Mouse (Mus musculus) urinary bladder, postnatal 14 days (tissue): ENCODE measurements at regions not wholly inside any gene's neighbourhood (a gene's known extent, or its start where the extent isn't known, plus 50 kb on each side); places are given as distances from the start of the nearest gene placed in this dataset.

Experiments
- DNase-seq: peaks from one replicate; pipeline ENCODE4 v3.0.0; 2021; ENCODE audit warnings: low spot score

- no peak for DNase-seq
Observed at GRCm38 (mm10) chr2:92805761-92806160, 109.1 kb upstream of the Syt13 start.

GRCm38 (mm10) chr2:92806481-92807195 lies 108.3 kb upstream of the Syt13 start:
- DNase-seq: no peak

- DNase-seq: no peak
Observed at GRCm38 (mm10) chr2:92807404-92807803, 107.5 kb upstream of the Syt13 start.

- DNase-seq: no peak
Observed at GRCm38 (mm10) chr2:92808121-92808520, 106.8 kb upstream of the Syt13 start.

DNA sequence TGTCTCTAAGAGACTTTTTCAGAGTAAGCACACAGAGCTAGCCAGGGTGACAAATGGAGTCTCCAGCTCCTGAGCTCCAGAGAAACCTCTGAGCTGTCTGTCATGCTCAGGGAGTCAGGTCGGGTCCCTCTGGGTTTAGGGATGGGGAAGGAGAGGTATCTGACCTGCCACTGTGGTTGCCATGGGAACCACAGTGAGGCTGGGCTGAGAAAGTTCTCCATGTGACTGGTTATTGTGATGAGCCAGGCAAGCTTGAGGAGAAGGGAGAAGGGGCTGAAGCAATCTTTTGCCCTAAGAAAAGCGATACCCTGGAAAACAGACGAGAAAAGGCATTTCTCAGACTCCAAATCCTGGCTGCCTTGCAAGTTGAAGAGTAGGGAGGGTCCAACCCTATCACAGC lies 105.7 kb upstream of the Syt13 start:
- DNase-seq: no peak

GRCm38 (mm10) chr2:92809681-92810323 lies 105.1 kb upstream of the Syt13 start:
- no peak for DNase-seq

GRCm38 (mm10) chr2:92810956-92811355 lies 103.9 kb upstream of the Syt13 start:
- DNase-seq: peak; percentile 41

GRCm38 (mm10) chr2:92813028-92813427 lies 101.9 kb upstream of the Syt13 start:
- no peak for DNase-seq

GRCm38 (mm10) chr2:92819586-92819985 lies 95.3 kb upstream of the Syt13 start:
- no peak for DNase-seq

GRCm38 (mm10) chr2:92824325-92824724 lies 90.6 kb upstream of the Syt13 start:
- no peak for DNase-seq

- DNase-seq: no peak
Observed at GRCm38 (mm10) chr2:92825395-92825794, 89.5 kb upstream of the Syt13 start.

- DNase-seq: no peak
Observed at GRCm38 (mm10) chr2:92830134-92830533, 84.8 kb upstream of the Syt13 start.

GRCm38 (mm10) chr2:92831784-92832183 lies 83.1 kb upstream of the Syt13 start:
- DNase-seq: no peak

DNA sequence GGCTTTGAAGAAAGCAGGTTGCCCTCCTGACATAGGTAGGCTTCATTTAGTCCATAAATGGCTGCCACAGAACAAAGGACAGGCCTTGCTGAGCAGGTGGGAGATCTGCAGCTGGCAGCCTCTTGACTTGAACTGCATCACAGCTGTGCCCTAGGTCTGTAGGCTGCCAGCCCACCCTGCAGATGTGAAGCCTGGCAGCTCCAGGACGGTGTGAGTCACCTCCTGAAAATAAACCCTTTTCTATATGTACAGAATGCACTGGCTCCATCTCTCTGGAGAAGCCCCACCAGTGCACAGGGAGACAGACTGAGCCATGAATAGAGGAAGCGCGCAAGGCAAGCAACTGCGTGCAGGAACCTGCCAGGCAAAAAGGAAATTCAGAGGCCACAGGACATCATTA lies 78.7 kb upstream of the Syt13 start:
- DNase-seq: no peak

GRCm38 (mm10) chr2:92838012-92838411 lies 76.9 kb upstream of the Syt13 start:
- DNase-seq: no peak

DNA sequence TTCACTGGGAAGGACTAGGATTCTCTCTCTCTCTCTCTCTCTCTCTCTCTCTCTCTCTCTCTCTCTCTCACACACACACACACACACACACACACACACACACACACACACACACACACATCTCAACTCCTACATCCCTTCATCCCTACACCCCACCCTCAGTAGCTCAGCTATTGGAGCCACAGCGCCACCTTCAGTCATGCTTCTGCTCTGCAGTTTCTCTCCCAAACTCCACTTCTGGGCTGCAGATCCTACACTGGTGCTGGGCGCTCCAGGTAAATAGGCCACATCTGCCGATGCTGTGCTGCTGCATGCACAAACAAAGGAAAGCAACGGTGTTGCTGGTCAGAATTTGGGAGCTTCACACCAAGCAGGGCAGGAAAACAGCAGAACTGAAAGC lies 74.9 kb upstream of the Syt13 start:
- peak; percentile 53 for DNase-seq

DNA sequence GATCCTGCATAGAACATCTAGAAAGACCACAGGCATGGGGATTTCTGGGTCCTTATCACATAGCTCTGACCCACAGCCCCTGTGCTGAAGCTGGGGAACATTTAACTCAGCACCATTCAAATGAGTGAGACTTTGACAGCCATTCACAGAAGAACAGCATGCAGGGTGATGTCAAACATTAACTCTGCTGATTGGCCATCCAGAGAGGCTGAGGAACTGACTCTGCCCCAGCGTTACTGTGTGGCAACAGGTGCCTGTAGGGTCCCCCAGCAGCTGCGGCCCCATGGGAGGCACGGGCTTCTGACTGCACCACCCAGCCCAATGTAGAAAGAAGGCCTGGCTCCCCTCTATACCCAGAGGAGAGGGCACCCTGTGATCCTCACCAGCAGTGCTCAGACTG lies 73.3 kb upstream of the Syt13 start:
- DNase-seq: no peak

DNA sequence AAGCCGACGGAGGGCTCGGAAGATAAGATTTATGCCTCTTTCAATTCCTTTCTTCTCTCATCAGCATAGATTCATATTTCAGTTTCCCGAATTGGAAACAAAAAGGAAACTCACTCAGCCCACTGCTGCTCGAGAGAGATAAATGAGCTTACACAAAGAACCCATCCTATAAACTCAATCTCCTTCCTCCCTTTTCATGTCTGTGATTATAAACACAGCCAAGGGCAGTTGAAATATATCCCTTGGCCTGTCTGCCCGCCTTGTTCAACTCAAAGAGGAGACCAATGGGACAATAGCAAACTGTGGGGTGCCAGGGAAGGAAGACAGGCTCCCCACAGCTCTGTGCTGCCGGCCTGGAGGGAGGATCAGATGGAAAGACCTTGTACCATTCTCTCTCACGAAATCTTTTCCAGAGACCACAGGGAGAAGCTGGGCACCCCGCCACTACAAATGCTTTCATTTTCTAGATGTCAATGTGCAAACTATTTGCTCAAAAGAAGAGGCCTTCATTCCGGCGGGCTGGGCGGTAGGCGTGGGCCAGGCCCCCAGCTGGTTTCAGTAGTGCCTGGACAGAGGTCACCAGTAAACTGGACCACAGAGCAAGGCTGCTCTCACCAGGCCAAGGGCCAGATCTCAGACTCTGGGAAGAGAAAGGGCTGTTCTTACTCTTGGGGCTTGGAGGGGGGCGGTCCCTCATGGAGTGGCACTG lies 69.7 kb upstream of the Syt13 start:
- DNase-seq: peak; percentile 67

DNA sequence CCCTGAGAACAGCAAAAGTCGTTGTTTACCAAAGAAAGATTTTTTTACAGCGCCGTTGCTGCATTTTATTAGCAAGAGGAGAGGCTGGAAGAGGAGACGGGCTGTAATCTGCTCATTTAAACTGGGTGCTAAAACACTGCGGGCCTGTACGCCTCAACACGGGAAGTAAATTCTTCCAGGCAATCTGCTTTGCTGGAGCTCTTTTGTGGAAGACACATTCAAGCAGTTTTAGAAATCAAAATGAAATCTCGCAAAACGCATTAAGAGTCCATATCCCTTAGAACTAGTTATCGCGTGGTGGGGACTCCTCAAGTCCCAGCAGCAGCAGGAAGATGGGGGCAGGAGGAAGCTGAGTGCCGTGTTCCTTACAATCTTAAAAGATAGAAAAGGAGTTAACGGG lies 65.9 kb upstream of the Syt13 start:
- DNase-seq: no peak

DNA sequence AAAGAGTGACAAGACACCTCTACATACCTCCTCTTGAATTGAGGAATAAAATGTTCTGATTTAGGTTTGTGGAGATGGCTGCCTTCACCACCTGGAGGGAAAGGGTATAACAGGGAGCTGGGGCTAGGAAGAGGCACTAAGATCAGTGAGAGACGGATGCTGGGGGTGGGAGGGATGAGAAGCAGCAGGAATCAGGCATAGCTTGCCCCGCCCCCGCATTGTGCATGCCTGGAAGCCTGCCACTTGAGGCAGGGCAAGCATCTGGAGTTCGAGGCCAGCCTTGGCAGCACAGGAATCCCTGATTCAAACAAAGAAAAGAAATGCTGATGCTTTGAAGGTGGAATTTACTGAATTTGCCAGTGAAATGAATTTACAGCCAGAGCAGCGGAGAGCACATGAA lies 63.6 kb upstream of the Syt13 start:
- DNase-seq: no peak

DNA sequence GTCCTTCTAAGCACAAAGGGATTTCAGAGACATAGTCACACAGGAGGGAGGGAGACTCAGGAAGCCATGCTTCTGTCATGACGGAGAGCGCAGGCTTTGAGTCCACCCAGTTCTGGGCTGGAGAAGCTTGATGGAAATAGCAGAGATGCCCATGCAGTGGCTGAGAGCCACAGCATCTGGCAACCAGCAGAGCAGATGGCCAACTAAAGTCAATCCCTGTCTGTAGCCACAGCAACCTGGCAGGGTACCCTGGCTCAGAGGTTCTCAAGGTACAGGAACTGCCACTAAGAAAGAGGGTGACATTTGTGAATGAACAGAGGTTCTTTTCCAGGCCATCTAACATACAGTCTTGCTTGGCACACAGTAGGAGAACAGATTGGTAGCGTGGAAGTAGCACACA lies 61.7 kb upstream of the Syt13 start:
- no peak for DNase-seq

- DNase-seq: no peak
Observed at GRCm38 (mm10) chr2:92854331-92854730, 60.6 kb upstream of the Syt13 start.

DNA sequence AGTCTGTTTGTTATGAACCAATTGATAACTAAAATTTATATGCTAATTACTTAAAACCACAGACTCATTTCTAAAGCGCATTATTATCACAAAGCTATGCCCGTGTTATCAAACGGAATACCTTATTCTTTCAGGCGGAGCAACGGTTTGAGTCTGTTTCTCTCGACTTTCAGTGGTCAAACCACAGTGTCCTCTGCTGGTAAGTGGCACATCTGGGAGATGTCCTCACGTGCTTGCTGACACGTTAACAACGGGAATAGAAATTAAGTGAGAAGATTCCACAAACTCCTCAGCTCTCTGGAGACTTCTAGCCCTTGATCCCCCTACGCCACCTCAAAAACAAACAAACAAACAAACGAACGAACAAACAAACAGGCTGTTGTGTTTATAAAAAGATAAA lies 58.9 kb upstream of the Syt13 start:
- DNase-seq: no peak
